Mouse (Mus musculus): ENCODE measurements around the gene Zfp87. TPM values are rescaled to one million over a fixed set of nuclear protein-coding genes. Genes with fewer than 3 reads are reported as not detected.

The Zfp87 gene
- 10 to 100 TPM; 21.2 to 24.7 (median 21.6) TPM for total RNA-seq (2022)

- peak; percentile 79 to 90 for DNase-seq (ENCODE audit: low spot score in 2 of 2)
Measured at GRCm38 (mm10) chr13:67525753-67526410, at the start of gene Zfp87, which contains the start of gene Gm26965. Gene Zfp87 (minus strand): TSS chr13:67526177. Gene Gm26965 (minus strand): TSS chr13:67526151.

DNA sequence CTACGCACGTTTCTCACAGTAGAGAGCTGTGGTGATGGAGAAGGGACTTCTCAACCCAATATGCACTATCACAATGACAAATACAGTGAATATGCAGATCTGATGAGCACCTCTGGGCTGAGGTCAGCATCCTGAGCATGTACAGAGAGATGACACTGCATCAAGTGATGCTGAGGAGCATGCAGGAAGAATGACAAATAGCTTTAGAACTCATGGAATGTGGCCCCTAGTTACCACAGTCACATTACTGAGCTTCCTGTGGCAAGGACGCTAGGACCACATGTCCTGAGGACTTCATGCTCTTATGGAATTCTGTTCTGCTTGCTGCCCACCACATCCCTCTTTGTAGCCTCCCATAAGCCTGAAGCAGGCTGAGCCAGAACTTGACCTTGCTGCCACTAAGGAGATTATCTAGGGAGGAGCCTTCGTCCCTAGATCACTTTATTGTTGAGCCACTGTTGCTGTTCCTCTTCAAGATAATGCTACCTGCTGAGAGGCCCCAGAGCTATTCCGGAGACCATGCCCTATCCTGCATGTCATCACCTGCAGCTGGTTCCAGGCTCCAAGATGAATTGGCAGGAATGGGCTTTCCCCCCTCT is 46.7 kb upstream of the Zfp87 start:
- DNase-seq (ENCODE audit: low spot score in 2 of 2), result no peak

- no peak for DNase-seq (ENCODE audit: low spot score in 2 of 2)
Measured at GRCm38 (mm10) chr13:67553730-67554129, 27.8 kb upstream of the Zfp87 start, which contains the start of gene Zfp748. Gene Zfp748 (minus strand): TSS chr13:67553830.

DNA sequence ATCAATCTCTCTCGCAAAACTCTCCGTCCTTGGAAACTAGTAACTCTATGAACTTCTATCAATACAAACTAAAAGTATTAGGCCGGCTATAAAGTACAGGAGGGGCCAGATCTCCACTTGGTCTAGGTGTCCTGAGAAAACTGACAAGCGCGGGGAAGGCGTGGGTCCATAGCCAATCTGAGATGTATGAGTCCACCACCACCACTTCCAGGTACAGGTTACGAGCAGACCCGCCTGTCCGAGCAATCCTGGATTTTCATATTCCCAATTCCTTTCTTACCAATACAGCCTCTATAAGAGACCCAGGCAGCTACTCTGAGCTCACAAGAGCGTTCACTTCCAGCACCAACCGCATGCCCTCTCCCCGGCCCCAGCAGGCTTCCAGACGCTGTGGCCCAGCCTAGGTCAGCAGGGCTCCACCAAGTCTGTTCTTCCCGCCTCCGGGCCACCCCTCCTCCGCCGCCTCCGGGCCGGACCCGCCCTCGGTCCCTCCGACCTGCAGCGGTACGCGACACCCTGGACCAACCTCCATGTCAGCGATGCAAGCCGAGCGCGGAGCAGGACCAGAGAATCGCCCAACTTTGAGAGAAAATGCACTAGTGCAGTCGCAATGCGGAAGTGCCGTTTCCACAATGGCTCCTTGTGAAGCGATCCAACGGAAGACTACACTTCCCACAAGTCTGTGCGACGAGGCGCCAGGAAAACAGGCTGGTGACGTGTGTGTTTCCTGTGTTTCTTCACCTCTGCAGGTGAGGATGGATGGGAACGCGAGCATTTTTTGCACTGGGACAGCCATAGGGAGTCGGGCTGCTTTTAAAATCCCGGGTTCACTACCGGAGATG is 26.7 kb upstream of the Zfp87 start:
- DNase-seq (ENCODE audit: low spot score in 2 of 2), result peak; percentile 81 to 84

DNA sequence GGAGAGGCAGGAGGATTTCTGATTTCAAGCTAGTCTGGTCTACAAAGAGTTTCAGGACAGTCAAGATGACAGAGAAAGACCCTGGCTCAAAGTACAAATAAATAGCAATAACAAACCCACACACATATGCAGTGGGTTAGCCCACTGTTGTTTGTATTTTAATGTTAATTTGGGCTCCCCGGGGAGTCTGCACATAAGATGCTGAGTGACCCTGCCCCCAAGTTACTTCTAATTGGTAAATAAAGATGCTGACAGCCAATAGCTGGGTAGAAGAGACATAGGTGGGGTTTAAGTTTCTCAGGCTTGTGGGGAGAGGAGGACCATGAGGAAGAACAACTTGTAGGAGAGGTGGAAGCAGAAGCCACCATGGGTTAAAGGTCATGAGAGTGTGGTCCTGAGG is 20.0 kb upstream of the Zfp87 start:
- no peak for DNase-seq (ENCODE audit: low spot score in 2 of 2)

- DNase-seq (ENCODE audit: low spot score in 2 of 2), result no peak
Measured at GRCm38 (mm10) chr13:67527049-67527730, 1.2 kb upstream of the Zfp87 start.

GRCm38 (mm10) chr13:67500908-67501307 is 25.1 kb downstream of the Zfp87 start:
- no peak for DNase-seq (ENCODE audit: low spot score in 2 of 2)

- peak; percentile 70 to 85 for DNase-seq (ENCODE audit: low spot score in 2 of 2)
Measured at GRCm38 (mm10) chr13:67500084-67500719, 25.8 kb downstream of the Zfp87 start, which contains the start of gene Zfp58. Gene Zfp58 (minus strand): TSS chr13:67500555.

- no peak for DNase-seq (ENCODE audit: low spot score in 2 of 2)
Measured at GRCm38 (mm10) chr13:67495631-67496030, 30.3 kb downstream of the Zfp87 start.

DNA sequence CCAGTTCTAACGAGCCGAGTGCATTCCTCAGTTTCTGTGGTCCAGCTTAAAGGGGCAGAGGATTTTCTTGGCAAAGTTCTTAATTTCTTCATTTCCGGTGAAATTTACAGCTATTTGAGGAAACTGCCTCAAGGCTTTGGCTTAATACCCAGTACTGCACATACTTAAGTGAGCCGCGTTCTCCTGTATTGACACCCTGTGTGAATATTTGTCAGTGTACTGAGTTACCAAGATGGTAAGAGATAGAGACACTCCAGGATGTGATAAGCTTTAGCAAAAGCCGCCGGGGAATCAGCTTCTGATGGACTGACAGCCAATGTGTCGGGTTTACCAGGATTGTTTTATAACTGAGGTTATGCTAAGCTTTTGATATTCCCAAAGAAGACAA is 41.6 kb downstream of the Zfp87 start:
- peak in 1 of 2 experiments; percentile 19 for DNase-seq (ENCODE audit: low spot score in 2 of 2)

DNA sequence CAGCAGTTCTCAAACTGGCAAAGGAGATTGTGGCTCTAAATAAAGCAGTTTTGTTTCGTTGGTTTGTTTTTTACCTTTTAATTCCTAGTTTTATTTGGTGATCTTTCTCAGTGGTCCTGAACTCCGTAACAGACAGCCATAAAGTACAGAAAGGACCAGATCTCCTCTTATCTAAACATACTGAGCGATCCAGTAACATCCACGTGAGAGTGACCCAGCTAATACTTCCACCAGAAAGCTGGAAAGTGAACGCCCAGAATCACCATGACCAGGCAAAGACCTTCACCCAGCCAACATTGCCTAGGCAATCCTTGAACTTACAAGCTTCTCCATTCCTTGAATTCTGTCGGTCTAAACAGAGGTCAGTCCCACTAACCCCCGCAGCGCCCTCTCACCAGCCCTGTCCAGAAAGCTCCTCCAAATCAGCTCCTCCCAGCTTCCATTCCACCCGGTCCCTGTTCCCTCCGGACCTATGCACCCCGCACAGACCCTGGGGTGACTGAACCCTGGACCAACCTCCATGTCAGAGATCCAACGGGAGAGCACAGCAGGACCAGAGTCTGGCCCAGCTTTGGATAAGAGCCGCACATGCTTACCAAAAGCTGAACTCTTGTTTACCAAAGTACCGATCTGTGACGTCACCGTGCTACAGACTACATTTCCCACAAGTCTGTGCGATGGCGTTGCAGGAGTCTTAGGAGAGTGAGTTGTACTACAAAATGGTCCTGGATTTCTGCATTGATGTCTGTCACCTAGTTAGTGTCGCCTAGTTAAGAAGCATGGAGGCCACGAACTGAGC is 42.2 kb downstream of the Zfp87 start, which contains the start of gene Zfp874b:
Gene Zfp874b (minus strand): TSS at position 634 of the 799 bp plus-strand sequence.
- DNase-seq (ENCODE audit: low spot score in 2 of 2), result peak; percentile 82 to 84

- no peak for DNase-seq (ENCODE audit: low spot score in 2 of 2)
Measured at GRCm38 (mm10) chr13:67481528-67481927, 44.4 kb downstream of the Zfp87 start.

DNA sequence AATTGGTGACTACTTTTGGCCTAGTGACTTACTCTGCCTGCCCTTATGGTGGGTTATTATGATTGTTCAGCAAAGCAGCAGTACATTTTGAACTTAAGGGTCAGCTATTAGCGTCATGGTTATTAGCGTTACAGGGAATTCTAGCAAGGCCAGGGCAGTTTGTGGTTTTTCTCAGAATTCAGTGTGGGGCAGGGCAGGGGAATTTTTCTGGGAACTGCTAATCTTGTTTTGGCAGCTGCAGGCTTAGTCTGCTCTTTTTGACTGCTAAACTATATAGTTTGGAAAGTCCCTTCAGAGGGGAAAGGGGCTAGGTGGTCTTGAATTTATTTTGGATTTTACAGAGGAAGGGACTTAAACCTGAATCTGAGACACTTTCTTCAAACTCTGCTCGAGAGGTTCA is 56.7 kb downstream of the Zfp87 start:
- DNase-seq (ENCODE audit: low spot score in 2 of 2), result no peak

Other genes with a start within 250 kb of the Zfp87 start
- 10 to 100 TPM; 20.2 to 26.6 (median 22.9) TPM for gene Zfp458, start 247.7 kb downstream of the Zfp87 start, total RNA-seq (2022)
- gene Zfp457, start 219.7 kb downstream of the Zfp87 start, total RNA-seq (2022), result 1 to 10 TPM; 4.5 to 7.8 (median 6.2) TPM
- gene Zfp595, start 193.6 kb downstream of the Zfp87 start, total RNA-seq (2022), result 1 to 10 TPM; 3.5 to 4.4 (median 3.9) TPM
- gene Gm28044, start 165.6 kb downstream of the Zfp87 start, total RNA-seq (2022), result 1 to 10 TPM in 3 of 4 experiments, not detected in 1; 1.6 to 2.3 (median 1.8) TPM
- gene Zfp953, start 165.6 kb downstream of the Zfp87 start, total RNA-seq (2022), result 1 to 10 TPM in 3 of 4 experiments, under 1 TPM in 1; 0.98 to 1.5 (median 1.2) TPM
- under 1 TPM in 1 of 4 experiments, not detected in 3; 0.70 TPM for gene Gm28041, start 150.4 kb downstream of the Zfp87 start, total RNA-seq (2022)
- 1 to 10 TPM in 2 of 4 experiments, under 1 TPM in 2; 0.77 to 1.2 (median 0.92) TPM for gene Zfp456, start 150.4 kb downstream of the Zfp87 start, total RNA-seq (2022)
- 1 to 10 TPM; 1.8 to 4.4 (median 3.7) TPM for gene Zfp429, start 126.4 kb downstream of the Zfp87 start, total RNA-seq (2022)
- 1 to 10 TPM; 2.5 to 8.2 (median 4.0) TPM for gene Zfp459, start 104.8 kb downstream of the Zfp87 start, total RNA-seq (2022)
- 10 to 100 TPM; 11.8 to 15.0 (median 14.3) TPM for gene Zfp874a, start 74.6 kb downstream of the Zfp87 start, total RNA-seq (2022)
- 10 to 100 TPM; 15.7 to 20.1 (median 17.9) TPM for gene Zfp874b, start 41.9 kb downstream of the Zfp87 start, total RNA-seq (2022)
- 10 to 100 TPM in 1 of 4 experiments, 1 to 10 TPM in 3; 6.6 to 11.3 (median 8.4) TPM for gene Zfp58, start 25.6 kb downstream of the Zfp87 start, total RNA-seq (2022)
- 1 to 10 TPM in 1 of 4 experiments, under 1 TPM in 1, not detected in 2; 0.83 to 1.3 TPM for gene Gm26965, start within 50 bp of the Zfp87 start, total RNA-seq (2022)
- gene Zfp748, start 27.7 kb upstream of the Zfp87 start, total RNA-seq (2022), result 10 to 100 TPM in 2 of 4 experiments, 1 to 10 TPM in 2; 9.5 to 12.2 (median 10.8) TPM
- gene Zfp729b, start 83.5 kb upstream of the Zfp87 start, total RNA-seq (2022), result 10 to 100 TPM in 1 of 4 experiments, 1 to 10 TPM in 3; 8.1 to 10.6 (median 8.9) TPM
- 1 to 10 TPM in 2 of 4 experiments, under 1 TPM in 2; 0.89 to 3.2 (median 1.7) TPM for gene Gm49345, start 111.6 kb upstream of the Zfp87 start, total RNA-seq (2022)
- 10 to 100 TPM in 3 of 4 experiments, 1 to 10 TPM in 1; 7.8 to 13.7 (median 10.4) TPM for gene Zfp729a, start 111.6 kb upstream of the Zfp87 start, total RNA-seq (2022)
- 10 to 100 TPM; 21.5 to 29.8 (median 22.6) TPM for gene Zfp738, start 160.9 kb upstream of the Zfp87 start, total RNA-seq (2022)
- 10 to 100 TPM; 13.1 to 14.0 (median 13.6) TPM for gene Zfp65, start 203.0 kb upstream of the Zfp87 start, total RNA-seq (2022)
- gene Zfp85, start 229.1 kb upstream of the Zfp87 start, total RNA-seq (2022), result 10 to 100 TPM in 1 of 4 experiments, 1 to 10 TPM in 3; 6.6 to 10.2 (median 6.6) TPM